Mouse (Mus musculus): ENCODE measurements around the gene Yy1.

Yy1 gene

GRCm38 (mm10) chr12:108780108-108780877, 12.5 kb upstream of the Yy1 start:
- DNase-seq: no peak

GRCm38 (mm10) chr12:108785161-108785560, 7.6 kb upstream of the Yy1 start:
- DNase-seq: no peak

DNA sequence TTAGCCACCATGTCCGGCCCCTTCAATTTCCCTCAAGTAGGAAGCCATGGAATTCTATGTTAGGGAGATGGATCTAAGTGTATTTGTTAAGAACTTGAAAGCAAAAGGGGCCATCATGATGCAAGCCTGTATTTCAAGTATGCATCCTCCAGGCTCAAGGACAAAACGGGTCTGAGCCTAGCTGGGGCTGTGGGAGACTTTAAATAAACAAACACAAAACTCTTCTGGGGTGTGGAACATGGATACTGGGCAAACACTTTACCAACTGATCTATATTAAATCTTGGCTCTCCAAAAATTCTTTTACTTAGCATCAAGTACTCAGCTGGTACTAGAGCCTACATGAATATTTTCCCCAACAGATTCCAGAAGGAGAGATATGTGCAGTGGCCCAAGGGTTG, 5.4 kb upstream of the Yy1 start:
- no peak for DNase-seq

DNA sequence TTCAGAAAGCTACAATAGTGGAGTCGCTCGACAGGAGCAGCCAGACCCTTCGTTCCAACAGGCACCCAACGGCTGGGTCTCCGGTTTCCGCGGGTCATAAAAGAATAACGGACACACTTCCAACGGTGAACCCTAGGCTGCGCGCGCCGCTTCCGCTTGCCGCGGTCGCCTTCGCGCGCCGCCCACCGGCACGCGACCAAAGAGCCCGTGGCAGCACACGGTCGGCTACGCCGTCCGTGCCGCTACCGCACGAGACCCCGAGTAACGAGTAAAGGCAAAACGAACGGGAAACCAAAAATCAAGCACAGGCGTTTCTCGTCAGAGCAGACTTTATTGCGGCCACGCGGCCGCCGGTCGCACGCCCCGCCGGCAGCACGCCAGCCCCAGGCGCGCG, 624 bp upstream of the Yy1 start:
- peak; percentile 71 to 77 for DNase-seq

GRCm38 (mm10) chr12:108793453-108793941, 724 bp downstream of the Yy1 start:
- peak; percentile 51 to 60 for DNase-seq

- DNase-seq: peak; percentile 69 to 70
Observed at GRCm38 (mm10) chr12:108794078-108794711, 1.4 kb downstream of the Yy1 start.

GRCm38 (mm10) chr12:108794979-108795537, 2.3 kb downstream of the Yy1 start:
- no peak for DNase-seq

DNA sequence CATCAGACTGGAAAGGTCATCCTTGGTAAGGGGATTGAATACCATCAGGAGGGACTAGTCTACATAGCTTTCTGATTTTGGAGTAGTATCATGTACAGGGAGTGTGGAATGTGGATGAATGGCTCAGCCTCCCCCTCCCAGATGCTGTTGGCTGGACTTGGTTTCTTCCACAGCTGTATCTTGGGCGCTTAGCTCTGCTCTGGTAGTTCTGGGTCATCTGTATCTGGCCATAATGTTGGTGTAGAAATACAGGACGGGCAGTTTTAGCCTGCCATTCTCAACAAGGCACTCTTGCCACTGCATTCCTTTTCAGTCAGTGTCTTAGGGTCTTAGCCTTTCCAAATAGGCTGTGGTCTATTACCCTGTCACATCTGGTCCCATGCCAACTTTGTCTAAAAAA, 8.8 kb downstream of the Yy1 start:
- no peak for DNase-seq

DNA sequence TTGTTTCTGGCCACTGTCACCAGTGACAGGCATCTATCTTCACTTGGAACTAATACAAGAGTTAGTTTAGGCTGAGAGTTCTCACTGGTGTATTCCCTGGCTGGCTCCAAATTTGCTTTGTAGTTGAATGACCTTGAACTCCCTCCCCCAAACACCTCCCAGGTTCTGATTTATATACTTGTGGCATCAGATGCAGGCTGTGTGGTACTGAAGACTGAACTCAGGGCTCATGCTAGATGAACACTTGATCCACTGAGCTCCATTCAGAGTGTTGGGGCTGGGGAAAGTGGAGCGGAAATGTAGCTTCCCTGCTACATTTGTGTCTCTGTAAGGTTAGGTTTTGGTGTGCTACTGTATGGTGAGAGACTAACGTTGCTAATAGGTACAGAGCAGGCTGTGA, 11.6 kb downstream of the Yy1 start:
- DNase-seq: no peak

DNA sequence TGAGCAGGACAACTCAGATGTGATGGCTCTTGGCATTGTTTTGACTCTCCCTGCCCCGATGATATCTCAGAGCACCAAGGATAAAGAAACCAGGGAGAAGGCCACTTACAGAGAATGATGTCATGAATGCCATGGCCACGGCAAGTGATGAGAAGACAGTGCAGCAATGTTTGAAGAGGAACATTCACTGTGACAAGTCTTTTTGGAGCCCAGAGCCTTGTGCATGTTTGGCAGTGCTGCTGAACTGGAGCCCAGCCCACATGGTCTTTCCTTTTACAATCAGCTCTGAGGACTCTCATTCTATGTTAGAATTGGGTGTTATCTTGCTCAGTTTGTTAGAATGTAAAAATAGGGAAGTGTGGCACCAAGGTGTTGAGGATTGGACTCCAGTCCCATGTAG, 15.7 kb downstream of the Yy1 start:
- no peak for DNase-seq

DNA sequence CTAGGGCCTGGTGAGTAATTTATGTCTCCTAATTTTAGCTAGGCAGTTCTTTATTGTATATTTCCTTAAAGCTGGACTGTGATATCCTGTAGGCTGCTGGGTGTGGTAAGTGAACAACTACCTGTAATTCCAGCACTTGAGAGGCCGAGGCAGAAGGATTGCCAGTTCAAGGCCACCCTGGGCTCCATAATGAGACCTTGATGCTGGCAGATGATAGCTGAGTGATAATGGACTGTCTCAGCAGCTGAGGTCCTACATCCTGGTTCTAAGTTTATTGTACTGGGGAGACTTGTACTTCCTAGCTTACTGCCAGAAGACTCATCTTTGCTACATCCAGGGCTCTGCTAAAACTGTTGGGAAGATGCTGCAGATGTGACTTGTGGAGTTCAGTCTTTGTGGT, 17.0 kb downstream of the Yy1 start:
- DNase-seq: no peak

GRCm38 (mm10) chr12:108810309-108810708, 17.5 kb downstream of the Yy1 start:
- no peak for DNase-seq

DNA sequence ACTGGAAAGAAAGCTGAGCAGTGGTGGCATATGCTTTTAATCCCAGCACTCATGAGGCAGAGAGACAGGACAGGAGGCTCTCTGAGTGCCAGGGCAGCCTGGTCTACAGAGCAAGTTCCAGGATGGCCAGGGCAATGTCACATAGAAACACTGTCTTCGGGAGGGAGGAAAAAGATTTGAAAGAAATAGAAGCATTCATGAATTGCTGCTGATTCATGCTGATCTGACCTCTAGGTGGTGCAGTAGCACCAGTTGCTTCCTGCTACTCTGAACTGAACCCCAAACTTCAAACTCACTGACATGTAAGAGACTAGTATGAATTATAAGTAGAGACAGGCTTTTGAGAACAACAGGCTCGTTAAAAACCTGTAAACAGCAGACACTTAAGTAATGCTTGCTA, 18.4 kb downstream of the Yy1 start:
- DNase-seq: no peak

GRCm38 (mm10) chr12:108812463-108812862, 19.7 kb downstream of the Yy1 start:
- no peak for DNase-seq

DNA sequence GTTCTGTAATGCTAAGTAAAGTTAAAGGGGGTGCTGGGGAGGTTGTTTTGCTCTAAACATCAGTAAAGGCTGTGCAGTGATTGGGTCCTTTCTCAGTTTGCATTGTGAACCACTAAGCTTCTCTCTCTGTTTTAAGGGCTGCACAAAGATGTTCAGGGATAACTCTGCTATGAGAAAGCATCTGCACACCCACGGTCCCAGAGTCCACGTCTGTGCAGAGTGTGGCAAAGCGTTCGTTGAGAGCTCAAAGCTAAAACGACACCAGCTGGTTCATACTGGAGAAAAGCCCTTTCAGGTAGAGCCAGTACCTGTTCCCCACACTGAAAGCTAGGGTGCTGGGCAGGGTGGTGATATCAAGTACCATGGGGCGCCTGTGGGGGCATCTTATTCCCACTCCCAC, 21.7 kb downstream of the Yy1 start:
- no peak for DNase-seq

GRCm38 (mm10) chr12:108816569-108816968, 23.8 kb downstream of the Yy1 start:
- DNase-seq: no peak

DNA sequence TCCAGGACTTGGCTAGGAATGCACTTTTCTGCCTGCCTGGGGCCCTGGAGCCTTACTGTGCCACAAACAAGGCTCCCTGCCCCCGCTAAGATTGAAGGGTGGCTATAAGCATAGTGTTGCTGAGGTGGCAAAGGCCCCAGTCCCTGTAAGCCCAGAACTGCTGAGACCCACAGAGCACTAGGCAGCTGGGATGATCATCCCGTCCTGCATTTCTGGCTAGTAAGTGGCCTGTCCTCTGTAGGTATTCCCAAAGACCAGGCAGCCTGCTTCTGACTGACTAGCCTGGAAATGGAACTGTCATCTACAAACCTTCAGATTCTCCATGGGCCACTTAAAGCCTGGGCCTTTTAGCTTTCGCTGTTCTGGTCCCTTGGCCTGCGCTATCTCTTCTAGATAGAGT, 27.7 kb downstream of the Yy1 start:
- DNase-seq: no peak

DNA sequence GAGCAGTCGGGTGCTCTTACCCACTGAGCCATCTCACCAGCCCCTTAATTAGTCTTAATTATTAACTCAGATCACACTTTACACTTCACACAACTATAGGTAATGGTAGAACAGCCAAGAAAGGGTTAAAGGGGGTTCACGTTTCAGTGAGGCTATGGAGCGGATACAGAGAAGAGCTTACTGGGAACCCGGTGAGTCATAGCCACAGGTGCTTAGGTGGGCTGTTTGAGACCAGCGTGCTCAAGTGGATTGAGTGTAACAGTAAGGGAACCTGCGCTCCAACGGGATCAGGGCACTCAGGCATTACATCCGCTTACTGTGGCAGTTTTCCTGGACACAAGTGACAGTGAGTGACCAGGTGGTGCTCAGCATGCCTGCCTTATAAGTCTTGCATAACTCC, 30.3 kb downstream of the Yy1 start:
- no peak for DNase-seq

DNA sequence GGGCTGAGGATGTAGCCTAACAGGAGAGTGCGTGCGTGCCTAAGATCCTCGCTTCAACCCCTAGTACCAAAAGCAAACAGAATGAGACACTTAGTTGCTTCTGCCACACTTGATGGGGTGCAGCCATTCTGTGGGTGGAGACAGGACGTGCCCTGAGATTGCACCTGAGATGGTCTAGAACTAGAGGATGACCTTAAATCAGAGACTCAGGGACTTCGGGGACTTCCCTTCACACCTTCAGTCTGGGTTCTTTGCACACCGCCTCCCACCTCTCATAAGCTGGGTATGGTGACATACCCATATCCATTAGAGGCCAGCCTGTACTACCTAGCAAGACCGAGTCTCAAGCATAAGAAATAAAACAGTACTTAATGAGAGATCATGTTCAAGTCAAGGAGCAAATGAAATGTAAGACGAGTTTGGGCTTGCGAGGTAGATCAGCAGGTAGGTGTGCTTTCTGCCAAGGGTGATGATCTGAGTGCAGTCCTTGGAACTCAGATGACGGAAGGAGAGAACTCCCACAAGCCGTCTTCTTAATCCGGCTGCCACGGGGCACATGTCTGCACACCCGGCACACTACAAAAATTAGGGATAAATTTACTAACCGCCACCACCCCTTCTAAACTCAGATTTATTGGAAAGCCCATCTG, 31.6 kb downstream of the Yy1 start:
- DNase-seq: no peak

DNA sequence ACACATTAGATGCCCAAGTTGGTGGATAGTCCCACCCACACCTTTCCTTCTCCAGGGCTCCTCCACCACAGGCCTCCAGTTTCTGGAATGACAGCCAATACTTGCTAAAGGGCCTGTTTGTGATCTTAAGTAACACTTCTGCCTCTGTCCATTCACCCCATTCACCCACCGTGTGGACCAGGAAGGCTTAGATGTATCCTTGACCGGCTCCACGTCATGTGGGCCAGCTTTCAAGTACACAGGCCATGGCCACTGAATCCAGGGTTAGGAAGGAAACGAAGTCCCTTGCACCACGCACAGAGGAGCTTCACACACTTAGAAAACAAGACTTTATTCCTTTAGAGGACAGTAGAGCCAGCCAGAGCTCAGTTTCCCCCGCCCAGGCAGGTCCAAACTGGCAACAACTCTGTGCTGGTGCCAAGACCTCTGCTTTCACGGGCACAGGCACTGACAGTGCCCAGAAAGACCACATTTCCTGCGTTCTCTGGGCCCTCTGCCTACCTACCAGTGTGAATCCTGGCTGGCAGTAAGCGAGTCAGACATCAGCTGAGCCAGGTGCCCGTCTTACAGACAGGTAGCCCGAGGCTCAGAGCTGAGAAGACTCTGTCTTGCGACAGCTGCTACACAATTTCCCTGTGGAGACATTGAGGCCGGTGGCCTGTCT, 32.9 kb downstream of the Yy1 start:
- no peak for DNase-seq

GRCm38 (mm10) chr12:108826282-108826957, 33.6 kb downstream of the Yy1 start:
- no peak for DNase-seq

GRCm38 (mm10) chr12:108826958-108827535, 34.3 kb downstream of the Yy1 start:
- no peak for DNase-seq
